In genomic region chr9:98442638-98443037, GRCm38 (mm10) we compare ENCODE assay signal across 9 mouse cellular contexts. TPM values are rescaled to one million over a fixed set of nuclear protein-coding genes. Genes with fewer than 3 reads are reported as not detected.
DNase-seq lines count a peak whose midpoint lies in the region; ATAC-seq and TF ChIP-seq lines count a peak whose summit lies in the region.
"Had no signal": no experiment of that assay in that cellular context is flagged by ENCODE, and none has a peak within 500 bp of the region (broad histone marks: within the 10 kb centered on the region; RNA-seq: fewer than 3 reads in every experiment).

No protein-coding gene starts in this region.

- TF ChIP-seq CTCF in layer of hippocampus, adult 2 months (conservative IDR thresholded peaks at IDR 0.05) = peak; percentile 86
- peak; percentile 68; the same call in 1 of the 2 replicates for TF ChIP-seq CTCF in G1E (IDR thresholded peaks at IDR 0.05; ENCODE audit: low read depth, low read length)
- TF ChIP-seq CTCF in intestine, postnatal 0 days (IDR thresholded peaks at IDR 0.05; ENCODE audit: low read depth) = peak; percentile 94

- 52% methylated on average over 5 of the region's 5 CpGs for WGBS in intestine, postnatal 0 days

- no peak overlapping the region for H3K27ac ChIP-seq in layer of hippocampus, adult 2 months
- no peak overlapping the region for H3K27ac ChIP-seq in intestine, postnatal 0 days (ENCODE audit: low read depth, low read length)

- no peak overlapping the region for H3K9ac ChIP-seq in intestine, postnatal 0 days (ENCODE audit: low read depth, low read length)

- H3K9me3 ChIP-seq in G1E (replicated peaks) = no peaks in the 10 kb centered on the region
- H3K9me3 ChIP-seq in intestine, postnatal 0 days (ENCODE audit: control insufficient read depth) = no peaks in the 10 kb centered on the region

- no peak overlapping the region for H3K4me2 ChIP-seq in intestine, postnatal 0 days (replicated peaks; ENCODE audit: low read depth)

- no peak overlapping the region for H3K4me3 ChIP-seq in layer of hippocampus, adult 2 months
- H3K4me3 ChIP-seq in G1E (ENCODE audit: low read depth, low read length) = no peak overlapping the region
- no peak overlapping the region for H3K4me3 ChIP-seq in intestine, postnatal 0 days (ENCODE audit: low read depth, low read length)

- DNase-seq in cerebellum, postnatal 10 days = peak; percentile 74 to 79
- no peak for DNase-seq in cerebellum, adult 8-10 months
- peak; percentile 32 to 46 for DNase-seq in layer of hippocampus, adult 2 months (ENCODE audit: low spot score in 2 of 2)
- no peak for DNase-seq in layer of hippocampus, adult 9-10 months (ENCODE audit: low spot score)
- peak; percentile 45 for DNase-seq in G1E (ENCODE audit: low spot score)
- no peak for DNase-seq in gastrocnemius, postnatal 10 days
- no peak for DNase-seq in urinary bladder, adult 2 months (ENCODE audit: low spot score)

- H3K36me3 ChIP-seq in G1E (replicated peaks) = no peaks in the 10 kb centered on the region
- H3K36me3 ChIP-seq in intestine, postnatal 0 days (ENCODE audit: control insufficient read depth, insufficient read depth) = 0 out of 2 replicates have a peak, but pooled peaks cover 4% of the 10 kb centered on the region

- peak; percentile 55; the same call in 1 of the 2 replicates for ATAC-seq in G1E (ENCODE audit: extremely low read depth, insufficient number of reproducible peaks, low FRiP score, poor library complexity, severe bottlenecking)
- ATAC-seq in intestine, postnatal 0 days = no peak; the same call in 1 of the 2 replicates

- H3K27me3 ChIP-seq in G1E (ENCODE audit: insufficient read depth, low read length) = peaks cover 53% of the 10 kb centered on the region
- no peaks in the 10 kb centered on the region for H3K27me3 ChIP-seq in intestine, postnatal 0 days (replicated peaks; ENCODE audit: control insufficient read depth, insufficient read depth, low read length)

- H3K4me1 ChIP-seq in G1E (ENCODE audit: insufficient read depth, low read depth, low read length) = peaks cover 40% of the 10 kb centered on the region
- H3K4me1 ChIP-seq in intestine, postnatal 0 days (replicated peaks; ENCODE audit: control insufficient read depth, insufficient read depth, low read length) = peaks cover 10% of the 10 kb centered on the region; the same call in 1 of the 2 replicates

RNA-seq across cellular contexts. Expression of gene Rbp1, which starts 19.9 kb away (rescaled TPM):
- 1 to 10 TPM; 4.3 to 4.9 TPM for total RNA-seq in layer of hippocampus, adult 2 months (2021)
- not detected in 2 replicates for total RNA-seq in G1E (2014; fragmentation: Nextera tagmentation)
- total RNA-seq in G1E (2017) = 0.05 TPM in 1 of 2 replicates, not detected in the other
- not detected in 2 replicates for polyA plus RNA-seq in G1E (2012)
- polyA plus RNA-seq in intestine, postnatal 0 days (2015; fragmentation: Nextera tagmentation; extraction: Ambion mirVana) = 25.5 and 26.6 TPM in 2 replicates
- total RNA-seq in gastrocnemius, postnatal 10 days (2021) = 1 to 10 TPM; 5.9 to 6.9 TPM
- polyA plus RNA-seq in urinary bladder, adult 2 months (2012; rRNA removed) = 70.6 and 71.2 TPM in 2 replicates

RNA-seq across cellular contexts. Expression of gene Rbp2, which starts 43.3 kb away (rescaled TPM):
- not detected for total RNA-seq in layer of hippocampus, adult 2 months (2021)
- total RNA-seq in G1E (2014; fragmentation: Nextera tagmentation) (not detected in 2 replicates), G1E (2017) (0.58 TPM in 1 of 2 replicates, not detected in the other)
- 0.39 and 0.45 TPM in 2 replicates for polyA plus RNA-seq in G1E (2012)
- 7,315 and 7,837 TPM in 2 replicates for polyA plus RNA-seq in intestine, postnatal 0 days (2015; fragmentation: Nextera tagmentation; extraction: Ambion mirVana)
- total RNA-seq in gastrocnemius, postnatal 10 days (2021) = not detected
- polyA plus RNA-seq in urinary bladder, adult 2 months (2012; rRNA removed) = 0.35 and 0.51 TPM in 2 replicates
- polyA plus RNA-seq: frontal cortex, adult 2 months had no signal

Comparison
In these comparisons a context has a peak if more than half of its experiments do, and no peak if none do; other contexts are left out.
1. DNase-seq: peak in cerebellum, postnatal 10 days (2 of 2), layer of hippocampus, adult 2 months (2 of 2) and G1E (single experiment); none in cerebellum, adult 8-10 months (single experiment), layer of hippocampus, adult 9-10 months (single experiment), gastrocnemius, postnatal 10 days (single experiment) and urinary bladder, adult 2 months (single experiment).
2. RNA of gene Rbp1, which starts 19.9 kb away (total RNA-seq): 5.9 to 6.9 TPM in gastrocnemius, postnatal 10 days and 4.3 to 4.9 TPM in layer of hippocampus, adult 2 months; 0.05 TPM in G1E; every median in the first group is over 4 times any median in the second.
3. Peak in every context shown above with its lines, with median percentiles within 50 percentile points of each other: CTCF ChIP-seq.